Mouse (Mus musculus): Measurements from ENCODE around the gene Sec22c. TPM values are rescaled to one million over a fixed set of nuclear protein-coding genes. Genes with fewer than 3 reads are reported as not detected.

The Sec22c gene
- polyA plus RNA-seq, 1 experiment: 15.4 TPM

DNA sequence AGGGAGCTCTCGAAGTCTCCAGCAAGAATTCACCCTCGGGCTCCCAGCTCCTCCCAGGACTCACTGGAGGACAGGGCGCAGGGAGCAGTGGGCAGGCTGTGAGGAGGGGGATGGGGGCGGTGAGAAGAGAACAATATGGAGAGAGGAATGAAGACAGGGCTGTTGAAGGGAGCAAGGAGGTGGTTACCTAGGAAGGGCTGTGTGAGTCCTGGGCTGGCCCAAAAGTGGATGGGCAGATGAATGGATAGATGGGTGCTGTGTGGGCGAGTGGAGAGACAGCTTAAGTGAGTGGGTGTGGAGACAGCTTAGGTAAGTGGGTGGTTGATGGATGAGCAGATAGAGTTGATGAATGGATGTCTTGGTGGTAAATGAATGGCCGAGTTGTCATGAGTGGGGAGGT is 41.8 kb downstream of the Sec22c start:
- no peak for TF ChIP-seq CTCF (IDR thresholded peaks at IDR 0.05; ENCODE audit: extremely low read depth, insufficient read depth, low read length)
- no peak for TF ChIP-seq POLR2A (IDR thresholded peaks at IDR 0.05; ENCODE audit: extremely low read depth, insufficient read depth, low read length)
- H3K4me1 ChIP-seq (ENCODE audit: control insufficient read depth, insufficient read depth, low read length): peaks cover 9% of the 10 kb centered on the region; the same call in 1 of the 2 replicates
- H3K4me3 ChIP-seq (ENCODE audit: insufficient read depth, low read length): no peak overlapping the region
- no peak overlapping the region for H3K27ac ChIP-seq (ENCODE audit: insufficient read depth, low read length)

DNA sequence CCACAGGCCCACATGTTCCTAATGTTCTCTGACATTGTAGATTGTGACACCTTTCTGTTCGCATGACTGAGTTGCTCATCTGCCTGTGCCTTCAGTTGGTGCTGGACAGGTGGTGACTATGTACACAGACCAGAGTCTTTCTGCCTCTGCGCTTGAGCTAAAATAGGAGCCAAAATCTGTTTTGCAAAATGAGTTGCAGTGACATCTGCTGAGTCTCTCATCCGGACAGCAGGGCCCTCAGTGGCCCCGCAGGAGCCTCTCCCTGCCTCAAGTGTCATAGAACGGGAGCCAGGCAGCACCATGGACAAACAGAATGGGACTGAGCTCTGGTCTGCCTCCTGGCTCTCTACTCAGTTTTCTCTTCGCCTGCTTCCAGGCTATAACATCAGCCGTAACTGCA is 45.5 kb downstream of the Sec22c start:
- Histone ChIP-seq H3K4me1 (ENCODE audit: control insufficient read depth, insufficient read depth, low read length) (peaks cover 4% of the 10 kb centered on the region; the same call in 1 of the 2 replicates), H3K4me3 (ENCODE audit: insufficient read depth, low read length) (no peak overlapping the region), H3K27ac (ENCODE audit: insufficient read depth, low read length) (no peak overlapping the region)
- TF ChIP-seq CTCF (IDR thresholded peaks at IDR 0.05; ENCODE audit: extremely low read depth, insufficient read depth, low read length) (no peak), POLR2A (IDR thresholded peaks at IDR 0.05; ENCODE audit: extremely low read depth, insufficient read depth, low read length) (no peak)

DNA sequence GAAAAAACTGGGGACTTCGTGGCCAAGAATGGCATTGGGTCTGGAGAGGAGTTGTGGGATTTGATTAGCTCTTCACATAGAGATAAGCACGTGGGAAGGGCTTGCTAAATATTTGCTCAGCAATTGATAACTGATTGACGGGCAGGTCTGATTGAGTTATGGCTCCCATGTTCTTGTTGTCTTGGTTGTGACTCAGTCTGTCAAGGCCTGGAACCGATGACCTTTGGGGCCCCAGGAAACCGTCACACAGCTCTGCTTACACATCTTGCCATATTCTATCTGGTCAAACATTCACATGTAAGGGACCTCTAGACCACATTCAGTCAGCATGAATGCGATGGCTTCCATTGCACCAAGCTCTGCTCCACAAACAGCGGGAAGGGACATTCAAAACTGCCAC is 47.0 kb downstream of the Sec22c start:
- TF ChIP-seq CTCF (IDR thresholded peaks at IDR 0.05; ENCODE audit: extremely low read depth, insufficient read depth, low read length) (no peak), POLR2A (IDR thresholded peaks at IDR 0.05; ENCODE audit: extremely low read depth, insufficient read depth, low read length) (no peak)
- no peak overlapping the region for H3K27ac ChIP-seq (ENCODE audit: insufficient read depth, low read length)
- H3K4me3 ChIP-seq (ENCODE audit: insufficient read depth, low read length): no peak overlapping the region
- H3K4me1 ChIP-seq (ENCODE audit: control insufficient read depth, insufficient read depth, low read length): peaks cover 4% of the 10 kb centered on the region; the same call in 1 of the 2 replicates

DNA sequence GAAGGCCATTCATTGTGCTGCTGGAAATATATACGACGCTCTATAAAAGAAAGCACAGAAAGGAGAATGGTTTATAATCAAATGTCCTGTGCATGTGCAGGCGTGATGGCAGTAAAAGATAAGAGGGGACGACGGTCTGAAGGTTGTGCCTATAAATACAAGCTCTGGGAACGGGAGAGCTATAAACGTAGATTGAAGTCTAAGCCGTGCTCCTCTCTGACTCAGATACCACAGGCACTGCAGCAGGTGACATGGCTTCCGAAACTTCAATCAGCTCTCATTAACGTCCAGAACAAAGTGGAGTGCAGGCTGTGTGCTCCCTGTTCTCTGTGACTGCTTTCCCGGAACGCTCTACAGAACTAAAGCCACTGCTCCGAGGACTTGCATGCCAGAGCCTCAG is 48.1 kb downstream of the Sec22c start:
- Histone ChIP-seq H3K27ac (ENCODE audit: insufficient read depth, low read length) (no peak overlapping the region), H3K4me3 (ENCODE audit: insufficient read depth, low read length) (no peak overlapping the region), H3K4me1 (ENCODE audit: control insufficient read depth, insufficient read depth, low read length) (peaks cover 1% of the 10 kb centered on the region; the same call in 1 of the 2 replicates)
- TF ChIP-seq POLR2A (IDR thresholded peaks at IDR 0.05; ENCODE audit: extremely low read depth, insufficient read depth, low read length) (no peak), CTCF (IDR thresholded peaks at IDR 0.05; ENCODE audit: extremely low read depth, insufficient read depth, low read length) (no peak)

DNA sequence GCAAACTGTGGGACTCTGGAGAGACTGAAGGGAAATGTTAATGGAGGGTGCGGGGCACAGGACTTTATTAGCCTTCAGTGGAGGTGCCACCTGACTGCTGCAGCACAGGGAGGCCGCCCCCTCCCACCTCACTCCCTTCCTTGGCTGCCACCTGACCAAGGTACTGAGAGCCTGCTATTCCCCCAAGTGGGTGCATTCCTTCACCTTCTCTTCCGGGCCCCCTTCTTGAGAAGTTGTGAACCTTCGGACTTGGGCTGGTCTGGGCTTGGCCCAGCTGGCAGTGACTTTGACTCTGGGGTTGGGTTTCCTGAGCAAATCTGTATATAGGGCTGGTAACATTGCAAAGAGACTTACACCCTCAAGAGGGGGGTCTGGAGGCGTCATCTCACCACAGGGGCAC is 49.0 kb downstream of the Sec22c start:
- Histone ChIP-seq H3K4me3 (ENCODE audit: insufficient read depth, low read length) (no peak overlapping the region), H3K4me1 (ENCODE audit: control insufficient read depth, insufficient read depth, low read length) (peaks cover 1% of the 10 kb centered on the region; the same call in 1 of the 2 replicates), H3K27ac (ENCODE audit: insufficient read depth, low read length) (no peak overlapping the region)
- TF ChIP-seq CTCF (IDR thresholded peaks at IDR 0.05; ENCODE audit: extremely low read depth, insufficient read depth, low read length) (no peak), POLR2A (IDR thresholded peaks at IDR 0.05; ENCODE audit: extremely low read depth, insufficient read depth, low read length) (no peak)

DNA sequence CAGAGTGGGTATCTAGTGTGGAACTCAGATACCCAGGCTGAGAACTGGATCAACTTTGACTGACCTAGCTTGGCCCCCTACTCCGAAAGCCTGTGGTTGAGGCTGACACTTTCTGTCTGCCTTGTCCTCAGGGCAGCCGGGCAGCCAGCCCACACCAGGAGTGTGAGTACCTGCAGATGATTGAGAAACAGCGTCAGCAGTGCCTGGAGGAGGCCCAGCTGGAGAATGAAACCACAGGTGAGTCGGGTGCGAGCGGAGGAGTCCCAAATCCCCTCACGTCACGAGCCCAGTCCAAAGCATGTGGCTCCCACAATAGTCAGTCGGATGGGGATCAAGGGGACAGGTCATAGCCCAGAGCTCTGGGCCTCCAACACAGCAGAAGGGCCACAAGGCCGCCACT is 51.6 kb downstream of the Sec22c start:
- no peak overlapping the region for H3K4me3 ChIP-seq (ENCODE audit: insufficient read depth, low read length)

DNA sequence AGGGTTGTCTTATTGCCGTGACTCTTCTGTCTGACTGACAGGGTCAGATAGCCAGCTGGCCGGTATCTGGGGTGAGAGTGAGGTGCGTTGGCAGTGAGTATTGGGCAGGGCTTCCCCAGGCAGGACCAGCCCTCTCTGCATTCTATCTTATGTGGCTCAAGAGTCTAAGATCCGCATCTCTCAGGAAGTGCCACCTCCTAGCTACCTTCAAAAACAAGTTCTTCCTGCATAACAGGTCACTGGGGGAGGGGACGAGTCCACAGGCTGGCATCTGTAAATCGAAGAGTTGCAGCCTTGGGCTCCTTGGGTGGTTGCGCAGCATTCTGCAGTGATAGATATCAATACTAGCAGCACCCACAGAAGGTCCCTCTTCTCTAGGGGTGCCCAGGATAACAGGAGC is 58.3 kb downstream of the Sec22c start:
- TF ChIP-seq POLR2A (IDR thresholded peaks at IDR 0.05; ENCODE audit: extremely low read depth, insufficient read depth, low read length) (no peak), CTCF (IDR thresholded peaks at IDR 0.05; ENCODE audit: extremely low read depth, insufficient read depth, low read length) (no peak)
- no peak overlapping the region for H3K27ac ChIP-seq (ENCODE audit: insufficient read depth, low read length)
- H3K4me3 ChIP-seq (ENCODE audit: insufficient read depth, low read length): no peak overlapping the region
- H3K4me1 ChIP-seq (ENCODE audit: control insufficient read depth, insufficient read depth, low read length): no peaks in the 10 kb centered on the region

More for the DNA sequence above, 51.6 kb downstream of the Sec22c start:
- Histone ChIP-seq H3K27ac (ENCODE audit: insufficient read depth, low read length) (no peak overlapping the region), H3K4me1 (ENCODE audit: control insufficient read depth, insufficient read depth, low read length) (no peaks in the 10 kb centered on the region)
- no peak for TF ChIP-seq POLR2A (IDR thresholded peaks at IDR 0.05; ENCODE audit: extremely low read depth, insufficient read depth, low read length)
- TF ChIP-seq CTCF (IDR thresholded peaks at IDR 0.05; ENCODE audit: extremely low read depth, insufficient read depth, low read length): no peak

DNA sequence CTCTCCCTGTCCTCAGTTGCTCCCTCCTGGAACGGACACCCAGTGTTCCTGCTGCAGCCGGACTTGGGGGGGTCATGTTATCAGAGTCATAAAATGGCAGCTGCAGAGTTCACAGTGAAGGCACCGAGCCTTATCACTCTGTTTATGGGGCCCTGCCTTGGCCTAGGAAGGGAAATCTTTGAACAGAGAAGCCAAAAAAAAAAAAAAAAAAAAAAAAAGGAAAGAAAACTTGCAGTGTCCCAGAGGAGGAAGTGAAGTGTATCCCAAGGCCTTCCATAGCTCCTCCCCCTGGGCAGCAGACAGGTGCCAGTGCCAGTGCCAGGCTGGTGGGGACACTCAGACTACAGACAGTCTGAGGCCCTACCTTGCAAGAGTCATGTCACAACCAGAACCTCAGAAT is 60.4 kb downstream of the Sec22c start:
- H3K27ac ChIP-seq (ENCODE audit: insufficient read depth, low read length): no peak overlapping the region
- no peaks in the 10 kb centered on the region for H3K4me1 ChIP-seq (ENCODE audit: control insufficient read depth, insufficient read depth, low read length)
- no peak overlapping the region for H3K4me3 ChIP-seq (ENCODE audit: insufficient read depth, low read length)
- TF ChIP-seq POLR2A (IDR thresholded peaks at IDR 0.05; ENCODE audit: extremely low read depth, insufficient read depth, low read length): no peak
- no peak for TF ChIP-seq CTCF (IDR thresholded peaks at IDR 0.05; ENCODE audit: extremely low read depth, insufficient read depth, low read length)

DNA sequence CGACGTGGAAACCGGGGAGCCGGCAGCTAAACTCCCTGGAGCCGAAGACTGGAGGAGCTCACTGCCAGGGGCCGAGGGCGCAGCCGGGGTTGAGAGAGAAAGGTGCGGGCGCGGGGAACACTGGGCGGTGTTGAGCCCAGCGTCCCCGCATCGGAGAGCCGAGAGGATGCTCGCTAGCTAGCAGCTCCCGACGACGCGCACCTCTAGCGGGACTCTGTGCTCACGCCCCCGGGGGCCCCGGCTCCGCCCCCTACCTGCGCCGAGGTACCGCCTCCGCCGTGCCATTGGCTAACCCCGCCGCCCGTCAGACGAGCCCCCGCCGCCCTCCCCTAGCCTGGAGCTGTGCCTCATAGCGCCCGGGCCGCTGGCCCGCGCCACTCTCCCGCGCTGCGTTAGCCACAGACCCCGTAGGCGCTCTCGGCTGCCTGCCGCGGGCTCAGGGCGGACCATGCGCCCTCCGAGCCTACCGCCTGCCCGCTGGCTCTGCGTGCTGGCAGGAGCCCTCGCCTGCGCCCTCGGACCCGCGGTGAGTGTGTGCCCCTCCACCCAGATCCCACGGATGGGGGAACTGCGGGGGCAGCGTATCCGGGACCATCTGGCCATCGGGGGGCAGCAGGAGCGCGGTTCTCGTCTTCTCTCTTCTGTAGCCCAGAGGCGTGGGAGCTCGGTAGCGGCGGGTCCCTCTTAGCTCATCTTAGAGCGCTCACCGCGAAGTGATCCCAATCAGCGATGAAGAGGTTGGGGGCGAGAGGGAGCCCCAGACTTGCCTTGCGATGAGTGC is 62.7 kb downstream of the Sec22c start, which contains the start of gene Vipr1:
Gene Vipr1, plus strand, starts transcription at position 316 of the 781 bp plus-strand sequence.
- Histone ChIP-seq H3K4me1 (ENCODE audit: control insufficient read depth, insufficient read depth, low read length) (peaks cover 1% of the 10 kb centered on the region; the same call in 1 of the 2 replicates), H3K4me3 (ENCODE audit: insufficient read depth, low read length) (peak within 1 kb of the TSS; percentile 54), H3K27ac (ENCODE audit: insufficient read depth, low read length) (peak within 1 kb of the TSS; percentile 90)

DNA sequence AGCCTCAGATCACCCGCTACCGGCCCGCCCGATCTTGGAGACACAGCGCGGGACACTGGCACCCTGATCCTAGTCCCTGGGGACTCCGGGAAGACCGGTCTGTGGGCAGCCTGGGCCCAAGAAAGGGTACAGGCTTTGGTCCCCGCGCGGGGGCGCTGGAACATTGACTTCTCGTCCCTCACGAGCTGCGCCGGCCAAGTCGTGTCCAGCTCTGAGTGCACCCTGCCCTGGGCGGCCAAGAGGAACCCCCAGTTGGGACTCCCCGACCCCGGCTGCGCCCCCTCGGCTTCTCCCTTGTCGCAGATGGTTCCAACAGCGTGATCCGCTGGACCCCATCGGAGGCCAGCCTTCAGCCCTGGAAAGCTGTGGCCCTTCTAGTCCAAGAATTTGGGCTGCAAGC is 63.3 kb downstream of the Sec22c start, which contains the start of gene Lyzl4:
Gene Lyzl4, minus strand, starts transcription at position 96 of the 400 bp plus-strand sequence.
- peak within 1 kb of the TSS; percentile 90 for H3K27ac ChIP-seq (ENCODE audit: insufficient read depth, low read length)
- peaks cover 1% of the 10 kb centered on the region; the same call in 1 of the 2 replicates for H3K4me1 ChIP-seq (ENCODE audit: control insufficient read depth, insufficient read depth, low read length)
- TF ChIP-seq POLR2A (IDR thresholded peaks at IDR 0.05; ENCODE audit: extremely low read depth, insufficient read depth, low read length) (no peak), CTCF (IDR thresholded peaks at IDR 0.05; ENCODE audit: extremely low read depth, insufficient read depth, low read length) (no peak)
- peak within 1 kb of the TSS; percentile 54 for H3K4me3 ChIP-seq (ENCODE audit: insufficient read depth, low read length)

More for the DNA sequence above, 62.7 kb downstream of the Sec22c start, which contains the start of gene Vipr1:
- peak; percentile 53; the same call in 1 of the 2 replicates for TF ChIP-seq POLR2A (IDR thresholded peaks at IDR 0.05; ENCODE audit: extremely low read depth, insufficient read depth, low read length)
- TF ChIP-seq CTCF (IDR thresholded peaks at IDR 0.05; ENCODE audit: extremely low read depth, insufficient read depth, low read length): no peak
